ENCODE assay signal across 19 mouse cellular contexts in genomic region chr8:96159899-96160298, GRCm38 (mm10).
DNase-seq lines count a peak whose midpoint lies in the region; ATAC-seq and TF ChIP-seq lines count a peak whose summit lies in the region.
"Had no signal": no experiment of that assay in that cellular context is flagged by ENCODE, and none has a peak within 500 bp of the region (broad histone marks: within the 10 kb centered on the region; RNA-seq: fewer than 3 reads in every experiment).

No protein-coding gene starts in this region.

- H3K27me3 ChIP-seq in forebrain, embryonic 13.5 days: no peaks in the 10 kb centered on the region
- no peaks in the 10 kb centered on the region for H3K27me3 ChIP-seq in forebrain, embryonic 10.5 days (ENCODE audit: poor library complexity, severe bottlenecking)
- H3K27me3 ChIP-seq in kidney, embryonic 15.5 days: no peaks in the 10 kb centered on the region
- no peaks in the 10 kb centered on the region for H3K27me3 ChIP-seq in MEL (ENCODE audit: control insufficient read depth in 1 of 2, insufficient read depth in 2 of 2, low read length in 2 of 2)
- no peaks in the 10 kb centered on the region for H3K27me3 ChIP-seq in forebrain, embryonic 16.5 days (replicated peaks; ENCODE audit: control insufficient read depth, insufficient read depth, low read length)
- H3K27me3 ChIP-seq: embryonic facial prominence, embryonic 15.5 days; liver, embryonic 12.5 days; megakaryocyte, embryonic 14.5 days had no signal

- no peaks in the 10 kb centered on the region for H3K36me3 ChIP-seq in forebrain, embryonic 13.5 days (ENCODE audit: poor library complexity, severe bottlenecking)
- no peaks in the 10 kb centered on the region for H3K36me3 ChIP-seq in forebrain, embryonic 10.5 days (replicated peaks)
- no peaks in the 10 kb centered on the region for H3K36me3 ChIP-seq in kidney, embryonic 15.5 days
- H3K36me3 ChIP-seq in MEL (ENCODE audit: control insufficient read depth in 1 of 2, insufficient read depth in 2 of 2, low read length in 2 of 2): no peaks in the 10 kb centered on the region; a peak in 1 of 4 replicates
- H3K36me3 ChIP-seq in forebrain, embryonic 16.5 days (ENCODE audit: control insufficient read depth, insufficient read depth): no peaks in the 10 kb centered on the region
- H3K36me3 ChIP-seq: embryonic facial prominence, embryonic 15.5 days; heart, embryonic 10.5 days; liver, embryonic 12.5 days had no signal

- H3K9ac ChIP-seq in forebrain, embryonic 13.5 days: no peak overlapping the region
- no peak overlapping the region for H3K9ac ChIP-seq in kidney, embryonic 15.5 days
- no peak overlapping the region for H3K9ac ChIP-seq in MEL (ENCODE audit: control insufficient read depth, low read depth, low read length, poor library complexity, severe bottlenecking)
- H3K9ac ChIP-seq in forebrain, embryonic 16.5 days (replicated peaks; ENCODE audit: low read depth, low read length): no peak overlapping the region
- H3K9ac ChIP-seq: embryonic facial prominence, embryonic 15.5 days; liver, embryonic 12.5 days had no signal

- 56% methylated on average over 6 of the region's 6 CpGs for WGBS in forebrain, embryonic 13.5 days
- WGBS in forebrain, embryonic 10.5 days: 87% methylated on average over 6 of the region's 6 CpGs
- WGBS in kidney, embryonic 15.5 days: 32% methylated on average over 6 of the region's 6 CpGs
- WGBS in forebrain, embryonic 16.5 days: 31% methylated on average over 6 of the region's 6 CpGs

- no peak overlapping the region for H3K27ac ChIP-seq in forebrain, embryonic 13.5 days
- H3K27ac ChIP-seq in forebrain, embryonic 10.5 days: no peak overlapping the region
- H3K27ac ChIP-seq in kidney, embryonic 15.5 days: no peak overlapping the region
- no peak overlapping the region for H3K27ac ChIP-seq in MEL (ENCODE audit: control insufficient read depth, low read depth, low read length)
- peak overlapping the region; percentile 47 for H3K27ac ChIP-seq in forebrain, embryonic 16.5 days (ENCODE audit: low read length)
- H3K27ac ChIP-seq: embryonic facial prominence, embryonic 15.5 days; heart, embryonic 10.5 days; liver, embryonic 12.5 days had no signal

- H3K9me3 ChIP-seq in forebrain, embryonic 13.5 days (replicated peaks): no peaks in the 10 kb centered on the region
- no peaks in the 10 kb centered on the region for H3K9me3 ChIP-seq in forebrain, embryonic 10.5 days
- no peaks in the 10 kb centered on the region for H3K9me3 ChIP-seq in kidney, embryonic 15.5 days (replicated peaks)
- H3K9me3 ChIP-seq in MEL (replicated peaks; ENCODE audit: insufficient read depth, low read length): no peaks in the 10 kb centered on the region
- H3K9me3 ChIP-seq in forebrain, embryonic 16.5 days (ENCODE audit: control insufficient read depth, low read length): no peaks in the 10 kb centered on the region
- H3K9me3 ChIP-seq: embryonic facial prominence, embryonic 15.5 days; heart, embryonic 10.5 days had no signal

- no peaks in the 10 kb centered on the region; the same call in 1 of the 2 replicates for H3K79me2 ChIP-seq in MEL (ENCODE audit: control insufficient read depth, insufficient read depth, low read length, poor library complexity)

- peak; percentile 72 for ATAC-seq in forebrain, embryonic 13.5 days
- ATAC-seq in kidney, embryonic 15.5 days (replicated peaks; ENCODE audit: low FRiP score): 0 out of 2 replicates have a peak, but pooled peaks have one; percentile 36
- ATAC-seq in forebrain, embryonic 16.5 days: peak; percentile 89
- ATAC-seq: hindbrain, embryonic 16.5 days; liver, embryonic 12.5 days; Patski had no signal

- H3K4me2 ChIP-seq in forebrain, embryonic 13.5 days: no peak overlapping the region
- H3K4me2 ChIP-seq in kidney, embryonic 15.5 days: no peak overlapping the region
- no peak overlapping the region for H3K4me2 ChIP-seq in forebrain, embryonic 16.5 days (ENCODE audit: low read length)
- H3K4me2 ChIP-seq: embryonic facial prominence, embryonic 15.5 days; liver, embryonic 12.5 days had no signal

- no peak for TF ChIP-seq CTCF in MEL (IDR thresholded peaks at IDR 0.05 in 2 of 3, conservative IDR thresholded peaks at IDR 0.05 in 1 of 3; ENCODE audit: control insufficient read depth in 1 of 3, insufficient read depth in 1 of 3, low read depth in 2 of 3, low read length in 3 of 3, poor library complexity in 1 of 3, severe bottlenecking in 1 of 3)

- no peak for DNase-seq in forebrain, embryonic 10.5 days (ENCODE audit: extremely low spot score, low spot score)
- DNase-seq in kidney, postnatal 36 days: no peak
- no peak for DNase-seq in MEL (ENCODE audit: low read depth, low spot score)
- no peak for DNase-seq in thymus, postnatal 10 days (ENCODE audit: low spot score in 2 of 2)
- DNase-seq in thymus, postnatal 4 days: no peak
- DNase-seq: cerebellum, postnatal 14 days; gastrocnemius, postnatal 25 days; kidney, adult 18-20 months; spleen, adult 18-20 months; thymus, postnatal 14 days had no signal

- TF ChIP-seq POLR2A in MEL (IDR thresholded peaks at IDR 0.05; ENCODE audit: control insufficient read depth in 1 of 2, insufficient read depth in 1 of 2, low read depth in 1 of 2, low read length in 2 of 2, poor library complexity in 1 of 2): no peak

- no peak for TF ChIP-seq RAD21 in MEL (IDR thresholded peaks at IDR 0.05; ENCODE audit: low read depth, low read length)

- H3K4me1 ChIP-seq in forebrain, embryonic 13.5 days: no peaks in the 10 kb centered on the region
- H3K4me1 ChIP-seq in forebrain, embryonic 10.5 days: no peaks in the 10 kb centered on the region
- no peaks in the 10 kb centered on the region for H3K4me1 ChIP-seq in kidney, embryonic 15.5 days
- no peaks in the 10 kb centered on the region; a peak in 1 of 4 replicates for H3K4me1 ChIP-seq in MEL (ENCODE audit: control insufficient read depth in 1 of 2, insufficient read depth in 2 of 2, low read length in 2 of 2)
- 0 out of 2 replicates have a peak, but pooled peaks cover 4% of the 10 kb centered on the region for H3K4me1 ChIP-seq in forebrain, embryonic 16.5 days (replicated peaks; ENCODE audit: control insufficient read depth, insufficient read depth, low read length)
- H3K4me1 ChIP-seq: embryonic facial prominence, embryonic 15.5 days; heart, embryonic 10.5 days; liver, embryonic 12.5 days; megakaryocyte, embryonic 14.5 days had no signal

- H3K4me3 ChIP-seq in forebrain, embryonic 13.5 days: no peak overlapping the region
- no peak overlapping the region for H3K4me3 ChIP-seq in forebrain, embryonic 10.5 days
- no peak overlapping the region for H3K4me3 ChIP-seq in kidney, embryonic 15.5 days (replicated peaks)
- no peak overlapping the region for H3K4me3 ChIP-seq in MEL (ENCODE audit: control insufficient read depth in 1 of 2, insufficient read depth in 1 of 2, low read depth in 2 of 2, low read length in 2 of 2)
- no peak overlapping the region for H3K4me3 ChIP-seq in forebrain, embryonic 16.5 days (replicated peaks; ENCODE audit: low read length)
- H3K4me3 ChIP-seq: embryonic facial prominence, embryonic 15.5 days; heart, embryonic 10.5 days; liver, embryonic 12.5 days; megakaryocyte, embryonic 14.5 days had no signal

- no peak for TF ChIP-seq EP300 in MEL (IDR thresholded peaks at IDR 0.05; ENCODE audit: low read depth in 1 of 2, low read length in 2 of 2)

TF ChIP-seq in MEL, 35 proteins besides CTCF, POLR2A, EP300 and RAD21:
- no peak for TF ChIP-seq TCF12 (IDR thresholded peaks at IDR 0.05; ENCODE audit: low read depth, low read length)
- TF ChIP-seq HCFC1 (IDR thresholded peaks at IDR 0.05; ENCODE audit: low read depth, low read length): no peak
- TF ChIP-seq ETS1 (IDR thresholded peaks at IDR 0.05; ENCODE audit: low read depth, low read length): peak; percentile 36; the same call in 1 of the 2 replicates
- no peak for TF ChIP-seq MXI1 (IDR thresholded peaks at IDR 0.05; ENCODE audit: low read depth, low read length)

Comparison
In these comparisons a context has a peak if more than half of its experiments do, and no peak if none do; other contexts are left out.
1. ATAC-seq: peak in every context shown above with its lines; median percentile 89 in forebrain, embryonic 16.5 days; 72 in forebrain, embryonic 13.5 days; 36 in kidney, embryonic 15.5 days.